Mouse (Mus musculus): ENCODE measurements around the gene Map4k4. TPM values are rescaled to one million over a fixed set of nuclear protein-coding genes. Genes with fewer than 3 reads are reported as not detected.

Gene Map4k4
- polyA plus RNA-seq (2014; fragmentation: Illumina TruSeq; extraction: RNeasy Lipid Tissue Mini Kit (QIAGEN cat#74804); ENCODE audit: low read depth, low replicate concordance): 64.1 TPM

GRCm38 (mm10) chr1:39900181-39901005 lies at the start of gene Map4k4:
Gene Map4k4 (plus strand): TSS chr1:39900913.

GRCm38 (mm10) chr1:40073779-40074178 lies 173.1 kb downstream of the Map4k4 start, which contains the start of gene Il1r2:
Gene Il1r2 (plus strand): TSS chr1:40074079.

Other genes starting within 250 kb of the Map4k4 start
- 4.5 TPM for gene Creg2, start 249.4 kb upstream of the Map4k4 start, polyA plus RNA-seq (2014; fragmentation: Illumina TruSeq; extraction: RNeasy Lipid Tissue Mini Kit (QIAGEN cat#74804); ENCODE audit: low read depth, low replicate concordance)
- gene Rfx8, start 179.9 kb upstream of the Map4k4 start, polyA plus RNA-seq (2014; fragmentation: Illumina TruSeq; extraction: RNeasy Lipid Tissue Mini Kit (QIAGEN cat#74804); ENCODE audit: low read depth, low replicate concordance): 1.6 TPM
- not detected for gene Gm3646, start 95.6 kb upstream of the Map4k4 start, polyA plus RNA-seq (2014; fragmentation: Illumina TruSeq; extraction: RNeasy Lipid Tissue Mini Kit (QIAGEN cat#74804); ENCODE audit: low read depth, low replicate concordance)
- not detected for gene Il1r2, start 173.2 kb downstream of the Map4k4 start, polyA plus RNA-seq (2014; fragmentation: Illumina TruSeq; extraction: RNeasy Lipid Tissue Mini Kit (QIAGEN cat#74804); ENCODE audit: low read depth, low replicate concordance)